22 mouse cellular contexts compared by ENCODE assay signal in the genomic region with DNA sequence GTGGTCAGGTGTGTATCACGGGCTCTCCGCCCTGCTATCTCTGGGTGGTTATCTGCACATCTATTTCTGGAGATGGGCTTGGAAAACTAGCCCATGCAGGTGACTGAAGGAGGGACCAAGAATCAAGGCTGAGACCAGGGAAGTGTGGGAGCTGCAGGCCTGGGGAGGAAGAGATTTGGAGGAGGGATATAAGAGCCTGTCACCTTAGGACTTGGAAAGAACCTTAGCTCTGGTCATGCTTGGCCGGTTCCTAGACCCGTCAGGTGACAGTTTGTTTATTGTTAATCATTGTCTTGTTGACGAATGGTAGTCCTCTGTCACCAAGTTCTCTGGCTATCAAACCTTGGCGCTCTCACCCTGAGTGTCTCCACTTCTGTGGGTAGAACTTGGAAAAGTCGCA. TPM values are rescaled to one million over a fixed set of nuclear protein-coding genes. Genes with fewer than 3 reads are reported as not detected.
DNase-seq lines count a peak whose midpoint lies in the region; ATAC-seq and TF ChIP-seq lines count a peak whose summit lies in the region.
"Had no signal": no experiment of that assay in that cellular context is flagged by ENCODE, and none has a peak within 500 bp of the region (broad histone marks: within the 10 kb centered on the region; RNA-seq: fewer than 3 reads in every experiment).

No protein-coding gene starts in this region.

- no peaks in the 10 kb centered on the region for H3K9me3 ChIP-seq in liver, embryonic 12.5 days (replicated peaks)
- no peaks in the 10 kb centered on the region for H3K9me3 ChIP-seq in kidney, embryonic 16.5 days (ENCODE audit: low read length)
- no peaks in the 10 kb centered on the region for H3K9me3 ChIP-seq in hindbrain, embryonic 16.5 days (ENCODE audit: control insufficient read depth, low read length)
- H3K9me3 ChIP-seq: embryonic facial prominence, embryonic 13.5 days; hindbrain, embryonic 12.5 days had no signal

- no peak for TF ChIP-seq CTCF in liver, adult 2 months (IDR thresholded peaks at IDR 0.05; ENCODE audit: low read depth, low read length)

- H3K4me1 ChIP-seq in liver, adult 2 months (ENCODE audit: control insufficient read depth, insufficient read depth, low read length): no peaks in the 10 kb centered on the region
- H3K4me1 ChIP-seq in liver, embryonic 12.5 days: no peaks in the 10 kb centered on the region
- no peaks in the 10 kb centered on the region for H3K4me1 ChIP-seq in kidney, embryonic 16.5 days (ENCODE audit: insufficient read depth, low read length)
- H3K4me1 ChIP-seq in hindbrain, embryonic 16.5 days (ENCODE audit: control insufficient read depth, insufficient read depth, low read depth, low read length): no peaks in the 10 kb centered on the region
- H3K4me1 ChIP-seq: embryonic facial prominence, embryonic 13.5 days; hindbrain, embryonic 12.5 days had no signal

- 76% methylated on average over 7 of the region's 7 CpGs for WGBS in liver, adult 2 months
- 81% methylated on average over 7 of the region's 7 CpGs for WGBS in liver, embryonic 12.5 days (ENCODE audit: insufficient replicate concordance)
- WGBS in kidney, embryonic 16.5 days: 79% methylated on average over 7 of the region's 7 CpGs
- 90% methylated on average over 7 of the region's 7 CpGs for WGBS in hindbrain, embryonic 16.5 days

- H3K36me3 ChIP-seq in liver, adult 2 months (ENCODE audit: control insufficient read depth, insufficient read depth, low read length): peaks cover 30% of the 10 kb centered on the region
- H3K36me3 ChIP-seq in liver, embryonic 12.5 days: peaks cover 15% of the 10 kb centered on the region
- H3K36me3 ChIP-seq in kidney, embryonic 16.5 days (ENCODE audit: insufficient read depth, low read length): peaks cover 67% of the 10 kb centered on the region
- H3K36me3 ChIP-seq in hindbrain, embryonic 16.5 days (ENCODE audit: control insufficient read depth, insufficient read depth, low read length): peaks cover 21% of the 10 kb centered on the region

- no peak overlapping the region for H3K27ac ChIP-seq in liver, adult 2 months (replicated peaks; ENCODE audit: insufficient read depth, low read depth, low read length)
- H3K27ac ChIP-seq in liver, embryonic 12.5 days: no peak overlapping the region
- no peak overlapping the region for H3K27ac ChIP-seq in kidney, embryonic 16.5 days (ENCODE audit: low read length)
- no peak overlapping the region for H3K27ac ChIP-seq in hindbrain, embryonic 16.5 days (ENCODE audit: low read depth, low read length)
- H3K27ac ChIP-seq: embryonic facial prominence, embryonic 13.5 days; hindbrain, embryonic 12.5 days had no signal

- H3K4me2 ChIP-seq in liver, embryonic 12.5 days: no peak overlapping the region
- H3K4me2 ChIP-seq in kidney, embryonic 16.5 days (replicated peaks; ENCODE audit: low read depth, low read length): no peak overlapping the region
- H3K4me2 ChIP-seq in hindbrain, embryonic 16.5 days (ENCODE audit: low read length): no peak overlapping the region
- H3K4me2 ChIP-seq: embryonic facial prominence, embryonic 13.5 days; hindbrain, embryonic 12.5 days had no signal

- H3K9ac ChIP-seq in liver, adult 2 months (ENCODE audit: low read depth, low read length): no peak overlapping the region
- H3K9ac ChIP-seq in liver, embryonic 12.5 days: no peak overlapping the region
- H3K9ac ChIP-seq in kidney, embryonic 16.5 days (replicated peaks; ENCODE audit: low read length): no peak overlapping the region
- H3K9ac ChIP-seq in hindbrain, embryonic 16.5 days (ENCODE audit: low read depth, low read length): no peak overlapping the region
- H3K9ac ChIP-seq: embryonic facial prominence, embryonic 13.5 days; hindbrain, embryonic 12.5 days had no signal

- ATAC-seq in liver, embryonic 12.5 days: no peak
- peak; percentile 49; the same call in 1 of the 2 replicates for ATAC-seq in kidney, embryonic 16.5 days (ENCODE audit: low FRiP score, low TSS enrichment)
- no peak for ATAC-seq in hindbrain, embryonic 16.5 days
- no peak for ATAC-seq in erythroblast, adult 5-6 weeks (replicated peaks; ENCODE audit: low FRiP score, poor library complexity, severe bottlenecking)
- ATAC-seq: activated CD4-positive, CD25-positive, alpha-beta regulatory T cell, adult 4 months; forebrain, embryonic 14.5 days had no signal

- H3K4me3 ChIP-seq in liver, adult 2 months (ENCODE audit: insufficient read depth, low read depth, low read length): no peak overlapping the region
- H3K4me3 ChIP-seq in liver, embryonic 12.5 days: no peak overlapping the region
- no peak overlapping the region for H3K4me3 ChIP-seq in kidney, embryonic 16.5 days (ENCODE audit: low read length)
- H3K4me3 ChIP-seq in hindbrain, embryonic 16.5 days (ENCODE audit: low read length): no peak overlapping the region
- H3K4me3 ChIP-seq: embryonic facial prominence, embryonic 13.5 days; hindbrain, embryonic 12.5 days had no signal

- no peaks in the 10 kb centered on the region for H3K79me2 ChIP-seq in liver, adult 2 months (ENCODE audit: control insufficient read depth, insufficient read depth, low read length)

- H3K27me3 ChIP-seq in liver, adult 2 months (ENCODE audit: control insufficient read depth, insufficient read depth, low read length): no peaks in the 10 kb centered on the region
- H3K27me3 ChIP-seq in liver, embryonic 12.5 days (replicated peaks): no peaks in the 10 kb centered on the region
- H3K27me3 ChIP-seq in kidney, embryonic 16.5 days (ENCODE audit: insufficient read depth, low read length): no peaks in the 10 kb centered on the region
- H3K27me3 ChIP-seq in hindbrain, embryonic 16.5 days (replicated peaks; ENCODE audit: control insufficient read depth, insufficient read depth, low read length): no peaks in the 10 kb centered on the region
- H3K27me3 ChIP-seq: CH12.LX; embryonic facial prominence, embryonic 13.5 days; hindbrain, embryonic 12.5 days; Patski had no signal

- TF ChIP-seq POLR2A in liver, adult 2 months (IDR thresholded peaks at IDR 0.05; ENCODE audit: extremely low read depth, insufficient read depth, low read length): no peak

- peak; percentile 28 for DNase-seq in liver, adult 2 months (ENCODE audit: extremely low read depth, low read depth, low spot score)
- peak; percentile 51 to 58 for DNase-seq in kidney, adult 8-10 months
- DNase-seq in kidney, postnatal 25 days: peak; percentile 53 to 68
- DNase-seq in frontal cortex, postnatal 10 days (ENCODE audit: low spot score in 2 of 2): no peak
- DNase-seq: adrenal gland, adult 2 months; adrenal gland, postnatal 25 days; cerebellum, adult 18-20 months; cerebellum, adult 9-11 months; cerebellum, postnatal 36 days; gastrocnemius, postnatal 36 days; heart, postnatal 10 days; heart, postnatal 4 days had no signal

RNA-seq across cellular contexts. Expression of a gene that starts 21.1 kb away (rescaled TPM):
- total RNA-seq in liver, adult 2 months (2014; rRNA removed): 11.1 and 11.2 TPM in 2 replicates
- polyA plus RNA-seq in liver, adult 2 months (2012; rRNA removed): 5.7 and 5.8 TPM in 2 replicates
- polyA plus RNA-seq in liver, embryonic 12.5 days (2016; fragmentation: Nextera tagmentation; extraction: Ambion mirVana): 4.1 and 4.3 TPM in 2 replicates
- 15.2 and 17.4 TPM in 2 replicates for polyA plus RNA-seq in kidney, embryonic 16.5 days (2015; fragmentation: Nextera tagmentation; extraction: Ambion mirVana)
- polyA plus RNA-seq in hindbrain, embryonic 16.5 days (2015; fragmentation: Nextera tagmentation; extraction: Ambion mirVana): 5.8 and 7.6 TPM in 2 replicates
- total RNA-seq in erythroblast, adult 5-6 weeks (2015; ENCODE audit: low replicate concordance): 0.21 and 0.38 TPM in 2 replicates
- 0.26 and 0.84 TPM in 2 replicates for total RNA-seq in erythroblast, adult 5-6 weeks (2017; ENCODE audit: low replicate concordance)
- total RNA-seq: CH12.LX had no signal

RNA-seq across cellular contexts. Expression of a gene that starts 27.8 kb away (rescaled TPM):
- total RNA-seq in liver, adult 2 months (2014; rRNA removed): 6.7 and 7.5 TPM in 2 replicates
- 1.1 and 1.4 TPM in 2 replicates for polyA plus RNA-seq in liver, adult 2 months (2012; rRNA removed)
- 5.0 and 5.2 TPM in 2 replicates for polyA plus RNA-seq in liver, embryonic 12.5 days (2016; fragmentation: Nextera tagmentation; extraction: Ambion mirVana)
- polyA plus RNA-seq in kidney, embryonic 16.5 days (2015; fragmentation: Nextera tagmentation; extraction: Ambion mirVana): 11.1 and 12.5 TPM in 2 replicates
- polyA plus RNA-seq in hindbrain, embryonic 16.5 days (2015; fragmentation: Nextera tagmentation; extraction: Ambion mirVana): 10.9 and 11.4 TPM in 2 replicates
- 1.9 and 5.0 TPM in 2 replicates for total RNA-seq in erythroblast, adult 5-6 weeks (2015; ENCODE audit: low replicate concordance)
- total RNA-seq in erythroblast, adult 5-6 weeks (2017; ENCODE audit: low replicate concordance): 1.1 and 3.3 TPM in 2 replicates

RNA-seq across cellular contexts. Expression of a gene that starts 45.4 kb away (rescaled TPM):
- total RNA-seq in liver, adult 2 months (2014; rRNA removed): 29.8 and 39.8 TPM in 2 replicates
- polyA plus RNA-seq in liver, adult 2 months (2012; rRNA removed): 16.7 and 19.3 TPM in 2 replicates
- 2.0 and 2.6 TPM in 2 replicates for polyA plus RNA-seq in liver, embryonic 12.5 days (2016; fragmentation: Nextera tagmentation; extraction: Ambion mirVana)
- 167 and 243 TPM in 2 replicates for polyA plus RNA-seq in kidney, embryonic 16.5 days (2015; fragmentation: Nextera tagmentation; extraction: Ambion mirVana)
- polyA plus RNA-seq in hindbrain, embryonic 16.5 days (2015; fragmentation: Nextera tagmentation; extraction: Ambion mirVana): 14.9 and 23.4 TPM in 2 replicates
- total RNA-seq in erythroblast, adult 5-6 weeks (2015; ENCODE audit: low replicate concordance): 4.4 and 16.3 TPM in 2 replicates
- total RNA-seq in erythroblast, adult 5-6 weeks (2017; ENCODE audit: low replicate concordance): 4.9 and 5.9 TPM in 2 replicates

Comparison
In these comparisons a context has a peak if more than half of its experiments do, and no peak if none do; other contexts are left out.
1. DNase-seq: peak in liver, adult 2 months (single experiment), kidney, adult 8-10 months (2 of 2) and kidney, postnatal 25 days (2 of 2); none in frontal cortex, postnatal 10 days (0 of 2).